Mouse (Mus musculus) gastrocnemius, postnatal 14 days (tissue): Measurements from ENCODE around the gene Bach1. TPM values are rescaled to one million over a fixed set of nuclear protein-coding genes. Genes with fewer than 3 reads are reported as not detected.
A peak's percentile ranks its signal among the peaks of the same experiment; 100 is the strongest.

Experiments used
- DNase-seq: peaks from one replicate; pipeline ENCODE4 v3.0.0; 2021; ENCODE audit warnings: mixed read lengths
- intact Hi-C: fragments of 180-260 bp; cut with DNase I; formaldehyde crosslinking; loops from one replicate; pipeline ENCODE4 v1.15.1; 2025; ENCODE audit warnings: low total_unique reads
- long read RNA-seq, 2 experiments: library from polyadenylated mRNA; stranded (forward); transcript quantifications; one replicate each; pipeline ENCODE4 v2.0.0; 2021
- total RNA-seq, 2 experiments: library from RNA; stranded (reverse); gene quantifications; 2 replicates each; pipeline ENCODE4 v1.2.3; 2021

Bach1 gene
- total RNA-seq = 10 to 100 TPM; 12.5 to 14.6 TPM
- long read RNA-seq, experiment 1, partial matches to known transcripts = 0 of 2 reads
- long read RNA-seq, experiment 1, other reads (novel, unspliced or antisense) = 2 of 2 reads
- long read RNA-seq, experiment 2, partial matches to known transcripts = 0 of 1 reads
- long read RNA-seq, experiment 2, other reads (novel, unspliced or antisense) = 1 of 1 reads

GRCm38 (mm10) chr16:87698692-87699305, at the start of gene Bach1:
Bach1 (plus strand) TSS chr16:87698945.
- intact Hi-C loops = no loop called here
- DNase-seq = peak; percentile 95

GRCm38 (mm10) chr16:87652344-87652743, 46.4 kb upstream of the Bach1 start:
- intact Hi-C loops = no loop called here
- no peak for DNase-seq

DNA sequence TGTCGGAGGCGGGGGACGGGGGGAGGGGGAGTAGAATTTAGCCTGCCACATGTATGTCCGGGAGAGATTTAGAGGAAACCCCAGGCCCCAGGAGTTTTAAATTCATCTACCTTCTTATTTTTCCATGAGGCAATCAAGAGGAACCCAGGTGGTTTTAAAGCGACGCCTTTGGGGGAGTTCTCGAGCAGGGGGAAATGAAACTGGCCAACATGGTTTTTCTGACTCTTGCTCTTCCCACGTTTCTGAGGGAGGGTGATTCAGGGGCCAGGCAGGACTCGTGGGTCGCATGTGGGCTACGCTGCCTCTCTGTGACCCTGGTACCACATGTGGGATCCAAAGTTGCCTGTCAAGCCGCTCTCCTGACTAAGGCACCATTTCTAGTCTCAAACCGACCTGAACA, 45.8 kb upstream of the Bach1 start:
- intact Hi-C loops = no loop called here
- DNase-seq = no peak

DNA sequence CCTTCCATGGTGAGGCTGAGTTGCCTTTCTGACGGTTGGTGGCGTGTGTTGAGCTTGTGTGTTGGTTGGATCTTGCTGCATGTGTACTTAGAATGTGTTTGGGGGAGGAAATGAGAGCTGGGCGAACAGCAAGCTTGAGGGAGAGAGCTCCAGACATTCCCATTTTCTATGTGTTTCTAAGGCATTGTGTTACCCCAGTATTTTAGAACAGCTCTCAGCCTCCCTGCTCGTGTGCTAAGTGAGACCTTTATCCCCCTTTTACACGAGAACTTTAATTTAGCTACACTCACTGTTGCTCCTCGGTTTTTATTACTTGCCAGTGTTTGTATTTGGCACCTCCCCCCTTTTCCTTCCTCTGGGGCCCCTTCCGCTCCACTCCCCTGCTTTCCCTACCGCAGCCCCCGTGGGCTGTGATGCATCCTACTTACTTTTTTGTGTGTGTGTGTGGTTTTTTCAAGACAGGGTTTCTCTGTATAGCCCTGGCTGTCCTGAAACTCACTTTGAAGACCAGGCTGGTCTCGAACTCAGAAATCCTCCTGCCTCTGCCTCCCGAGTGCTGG, 44.6 kb upstream of the Bach1 start:
- no peak for DNase-seq
- intact Hi-C loops = no loop called here

GRCm38 (mm10) chr16:87655005-87655404, 43.7 kb upstream of the Bach1 start:
- intact Hi-C loops = no loop called here
- DNase-seq = no peak

GRCm38 (mm10) chr16:87655579-87655978, 43.2 kb upstream of the Bach1 start:
- intact Hi-C loops = no loop called here
- DNase-seq = no peak

GRCm38 (mm10) chr16:87656771-87657170, 42.0 kb upstream of the Bach1 start:
- DNase-seq = no peak
- intact Hi-C loops = no loop called here

DNA sequence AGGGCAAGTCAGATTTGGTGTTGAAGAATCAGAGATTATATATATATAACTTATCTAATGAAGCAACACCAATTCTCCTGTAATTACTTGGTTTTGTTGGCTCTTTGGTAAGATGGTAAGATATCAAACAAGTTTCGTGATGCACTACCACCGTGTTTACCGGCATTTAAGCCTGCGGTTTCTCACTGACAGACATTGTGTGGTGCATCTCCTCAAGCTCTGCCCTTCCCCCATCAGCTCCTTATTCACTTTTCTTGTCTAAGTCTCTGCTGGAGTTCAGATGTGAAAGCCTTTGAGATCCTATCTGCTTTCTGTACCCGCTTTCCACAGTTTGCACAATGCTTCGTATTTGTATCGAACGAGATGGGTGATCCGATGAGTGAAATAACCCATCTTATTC, 41.5 kb upstream of the Bach1 start:
- DNase-seq = no peak
- intact Hi-C loops = no loop called here

- DNase-seq = peak; percentile 20
- intact Hi-C loops = no loop called here
These were observed 37.7 kb upstream of the Bach1 start for GRCm38 (mm10) chr16:87661024-87661471.

GRCm38 (mm10) chr16:87661636-87662035, 37.1 kb upstream of the Bach1 start:
- intact Hi-C loops = no loop called here
- no peak for DNase-seq

GRCm38 (mm10) chr16:87662528-87662927, 36.2 kb upstream of the Bach1 start:
- intact Hi-C loops = no loop called here
- no peak for DNase-seq

DNA sequence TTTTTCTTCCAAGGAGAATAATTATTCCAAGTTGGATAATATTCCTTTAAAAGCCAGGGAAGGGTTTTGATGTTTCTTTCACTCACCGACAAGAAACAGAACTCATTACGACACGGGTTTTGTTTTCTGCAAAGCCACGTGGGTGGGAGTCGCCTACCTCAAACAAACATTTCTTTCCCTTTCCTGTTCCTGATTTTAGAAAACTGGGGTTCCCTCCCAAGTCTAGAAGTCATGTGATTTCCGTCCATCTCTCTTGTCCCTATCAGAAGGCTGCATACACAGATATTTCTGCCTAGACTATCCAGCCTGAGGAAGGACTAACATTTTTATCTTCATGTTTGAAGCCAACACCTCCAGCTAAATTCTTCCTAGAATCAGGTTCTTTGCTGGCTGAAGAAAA, 34.9 kb upstream of the Bach1 start:
- intact Hi-C loops = no loop called here
- no peak for DNase-seq

GRCm38 (mm10) chr16:87665246-87665645, 33.5 kb upstream of the Bach1 start:
- intact Hi-C loops = no loop called here
- DNase-seq = no peak

DNA sequence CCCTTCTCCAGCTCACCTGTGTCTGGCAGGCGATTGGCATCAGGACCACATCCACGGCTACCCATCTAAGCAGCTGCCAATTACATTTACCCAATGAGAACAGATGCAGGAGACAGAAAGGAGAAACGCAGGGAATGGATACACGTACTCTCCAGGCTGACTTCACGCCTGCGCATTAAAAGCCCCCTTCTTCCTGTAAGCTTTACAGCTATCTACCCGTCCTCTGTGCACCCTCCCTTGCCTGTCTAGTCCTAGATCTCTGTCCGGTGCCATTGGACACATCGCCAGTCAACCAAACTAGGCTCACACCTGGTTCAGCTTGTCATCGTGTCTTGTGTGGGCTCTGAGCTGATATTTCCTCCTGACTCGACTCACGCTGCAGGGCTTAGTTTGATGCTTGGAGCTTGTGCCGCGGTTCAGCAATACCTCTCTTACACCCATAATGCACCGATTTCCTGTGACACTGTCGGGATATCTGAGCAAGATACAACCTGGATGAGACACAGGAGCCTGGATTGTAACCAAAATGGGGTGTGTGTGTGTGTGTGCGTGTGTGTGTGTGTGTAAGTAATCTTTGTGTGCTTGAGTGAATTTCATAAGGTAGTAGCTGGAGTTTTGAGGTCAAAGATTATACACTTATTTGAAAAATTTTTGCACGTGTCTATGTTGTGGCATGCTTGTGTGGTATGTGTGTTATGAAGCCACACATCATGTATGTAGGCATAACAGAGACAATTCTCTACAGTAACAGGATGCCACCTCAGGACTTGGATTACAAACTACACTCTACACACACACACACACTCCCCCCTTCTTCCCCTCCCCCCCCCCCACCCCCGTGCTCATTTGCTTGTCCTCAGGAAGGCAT, 32.8 kb upstream of the Bach1 start:
- intact Hi-C loops = no loop called here
- no peak for DNase-seq

DNA sequence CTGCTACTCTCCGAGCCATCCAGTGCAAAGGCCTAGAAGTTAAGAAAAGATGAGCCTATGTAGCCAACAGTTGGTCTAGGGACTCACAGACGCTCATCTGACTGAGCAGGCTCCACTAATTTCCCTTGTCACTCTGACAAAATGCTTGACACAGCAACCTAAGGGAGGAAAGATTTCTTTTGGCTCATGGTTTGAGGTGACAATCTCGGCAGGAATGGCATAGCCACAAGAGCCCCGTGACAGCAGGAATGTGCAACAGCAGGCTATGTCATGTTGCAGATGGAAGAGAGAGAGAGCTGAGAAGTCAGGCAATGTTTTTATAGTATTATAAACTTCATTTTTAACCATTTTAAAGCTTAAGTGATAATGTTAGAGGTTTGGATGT, 32.1 kb upstream of the Bach1 start:
- intact Hi-C loops = no loop called here
- DNase-seq = no peak

GRCm38 (mm10) chr16:87668002-87668401, 30.7 kb upstream of the Bach1 start:
- intact Hi-C loops = no loop called here
- no peak for DNase-seq

DNA sequence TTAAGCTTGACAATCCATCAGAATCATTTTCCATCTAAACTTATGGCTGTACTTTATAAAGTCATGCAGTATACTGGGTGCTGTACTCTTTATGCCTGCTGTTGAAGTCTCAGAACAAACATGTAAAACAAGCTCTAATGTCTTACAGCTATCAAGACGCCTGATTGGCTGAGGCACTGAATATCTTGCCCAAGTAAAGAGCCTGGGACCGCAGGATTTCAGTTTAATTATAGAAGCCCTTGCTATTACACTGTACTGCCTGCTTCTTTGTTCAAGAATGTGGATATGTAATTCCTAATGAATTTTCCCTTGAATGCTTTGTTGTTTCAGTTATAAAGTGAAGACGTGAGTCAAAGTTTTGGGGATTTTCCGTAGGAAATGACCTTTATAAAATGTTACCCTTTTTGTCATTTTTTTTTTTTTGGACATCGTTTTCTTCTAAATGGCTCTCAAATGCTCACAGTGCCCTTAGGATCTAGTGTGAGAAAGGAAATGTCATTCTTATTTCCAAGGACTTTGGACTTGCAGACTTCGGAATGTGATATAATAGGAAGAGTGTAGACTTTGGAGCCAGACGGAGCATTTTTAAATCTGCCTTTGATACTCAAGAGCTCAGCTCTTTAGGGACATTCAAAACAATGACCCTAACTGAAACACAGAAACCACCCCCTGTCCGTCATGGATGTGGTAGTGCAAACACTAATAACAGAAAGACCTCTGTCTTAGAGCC, 28.5 kb upstream of the Bach1 start:
- intact Hi-C loops = no loop called here
- DNase-seq = no peak

- no peak for DNase-seq
- intact Hi-C loops = no loop called here
These were observed 28.0 kb upstream of the Bach1 start for GRCm38 (mm10) chr16:87670821-87671165.

- intact Hi-C loops = no loop called here
- no peak for DNase-seq
These were observed 27.4 kb upstream of the Bach1 start for GRCm38 (mm10) chr16:87671336-87671735.

DNA sequence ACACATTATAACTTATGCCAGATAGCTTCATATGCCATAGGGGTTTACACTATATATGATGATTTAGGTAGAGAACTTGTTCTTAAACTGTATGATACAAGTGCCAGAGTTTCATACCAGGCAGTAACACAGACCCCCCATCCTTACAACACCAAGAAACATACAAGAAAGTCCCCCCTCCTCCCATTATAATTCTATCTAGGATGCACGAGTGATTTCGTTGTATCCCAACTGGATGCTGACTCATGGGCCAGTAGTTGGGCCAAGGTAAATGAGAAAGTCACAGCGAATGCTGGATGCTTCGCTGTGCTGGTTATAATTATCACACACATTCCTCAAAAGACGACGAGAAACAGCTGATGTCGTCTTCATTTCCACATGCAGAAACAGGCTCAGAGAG, 25.6 kb upstream of the Bach1 start:
- intact Hi-C loops = no loop called here
- DNase-seq = no peak
